Comparison of ENCODE assay signal across 8 mouse cellular contexts in genomic region chr16:20724338-20724748, GRCm38 (mm10). TPM values are rescaled to one million over a fixed set of nuclear protein-coding genes. Genes with fewer than 3 reads are reported as not detected.
DNase-seq lines count a peak whose midpoint lies in the region; ATAC-seq and TF ChIP-seq lines count a peak whose summit lies in the region.

No protein-coding gene starts in this region.

- no peak overlapping the region for H3K4me2 ChIP-seq in forebrain, postnatal 0 days (ENCODE audit: low read depth)
- H3K4me2 ChIP-seq in intestine, embryonic 15.5 days (replicated peaks), result no peak overlapping the region
- no peak overlapping the region for H3K4me2 ChIP-seq in liver, embryonic 16.5 days (ENCODE audit: low read depth, low read length)
- H3K4me2 ChIP-seq in neural tube, embryonic 12.5 days (replicated peaks), result no peak overlapping the region

- H3K9me3 ChIP-seq in forebrain, postnatal 0 days (ENCODE audit: low read length), result no peaks in the 10 kb centered on the region
- H3K9me3 ChIP-seq in intestine, embryonic 15.5 days, result no peaks in the 10 kb centered on the region
- H3K9me3 ChIP-seq in liver, embryonic 16.5 days (replicated peaks; ENCODE audit: control insufficient read depth, low read length), result no peaks in the 10 kb centered on the region
- H3K9me3 ChIP-seq in neural tube, embryonic 12.5 days, result no peaks in the 10 kb centered on the region

- peak; percentile 87 for ATAC-seq in forebrain, postnatal 0 days
- ATAC-seq in intestine, embryonic 15.5 days, result peak; percentile 80
- ATAC-seq in liver, embryonic 16.5 days (ENCODE audit: low read depth), result peak; percentile 64
- peak; percentile 56; the same call in 1 of the 2 replicates for ATAC-seq in neural tube, embryonic 12.5 days (ENCODE audit: low FRiP score, low read depth)

- no peaks in the 10 kb centered on the region for H3K27me3 ChIP-seq in forebrain, postnatal 0 days (ENCODE audit: insufficient read depth, low read length)
- H3K27me3 ChIP-seq in intestine, embryonic 15.5 days (replicated peaks), result no peaks in the 10 kb centered on the region
- no peaks in the 10 kb centered on the region; the same call in 1 of the 2 replicates for H3K27me3 ChIP-seq in liver, embryonic 16.5 days (ENCODE audit: control insufficient read depth, insufficient read depth, low read depth, low read length)
- no peaks in the 10 kb centered on the region for H3K27me3 ChIP-seq in neural tube, embryonic 12.5 days (replicated peaks)

- no peak overlapping the region for H3K4me3 ChIP-seq in layer of hippocampus, adult 2 months
- H3K4me3 ChIP-seq in forebrain, postnatal 0 days (ENCODE audit: low read depth, low read length), result no peak overlapping the region
- H3K4me3 ChIP-seq in intestine, embryonic 15.5 days (replicated peaks), result no peak overlapping the region
- no peak overlapping the region for H3K4me3 ChIP-seq in liver, embryonic 16.5 days (ENCODE audit: low read depth, low read length)
- no peak overlapping the region for H3K4me3 ChIP-seq in neural tube, embryonic 12.5 days

- H3K4me1 ChIP-seq in forebrain, postnatal 0 days (ENCODE audit: insufficient read depth), result no peaks in the 10 kb centered on the region
- no peaks in the 10 kb centered on the region for H3K4me1 ChIP-seq in intestine, embryonic 15.5 days (replicated peaks)
- peaks cover 7% of the 10 kb centered on the region for H3K4me1 ChIP-seq in liver, embryonic 16.5 days (ENCODE audit: control insufficient read depth, low read depth, low read length)
- H3K4me1 ChIP-seq in neural tube, embryonic 12.5 days, result no peaks in the 10 kb centered on the region

- no peak overlapping the region for H3K9ac ChIP-seq in forebrain, postnatal 0 days
- no peak overlapping the region for H3K9ac ChIP-seq in intestine, embryonic 15.5 days
- H3K9ac ChIP-seq in liver, embryonic 16.5 days (ENCODE audit: low read depth, low read length), result no peak overlapping the region
- no peak overlapping the region for H3K9ac ChIP-seq in neural tube, embryonic 12.5 days

- H3K27ac ChIP-seq in layer of hippocampus, adult 2 months, result no peak overlapping the region
- H3K27ac ChIP-seq in forebrain, postnatal 0 days (ENCODE audit: low read depth, low read length), result no peak overlapping the region
- H3K27ac ChIP-seq in intestine, embryonic 15.5 days, result no peak overlapping the region
- H3K27ac ChIP-seq in liver, embryonic 16.5 days (ENCODE audit: low read length), result no peak overlapping the region
- no peak overlapping the region for H3K27ac ChIP-seq in neural tube, embryonic 12.5 days

- H3K36me3 ChIP-seq in forebrain, postnatal 0 days (ENCODE audit: insufficient read depth), result peaks cover 18% of the 10 kb centered on the region
- H3K36me3 ChIP-seq in intestine, embryonic 15.5 days, result 0 out of 2 replicates have a peak, but pooled peaks cover 7% of the 10 kb centered on the region
- H3K36me3 ChIP-seq in liver, embryonic 16.5 days (ENCODE audit: control insufficient read depth, insufficient read depth), result 0 out of 2 replicates have a peak, but pooled peaks cover 3% of the 10 kb centered on the region
- peaks cover 30% of the 10 kb centered on the region for H3K36me3 ChIP-seq in neural tube, embryonic 12.5 days

- WGBS in forebrain, postnatal 0 days, result 36% methylated on average over 5 of the region's 5 CpGs
- 33% methylated on average over 5 of the region's 5 CpGs for WGBS in intestine, embryonic 15.5 days
- WGBS in liver, embryonic 16.5 days (ENCODE audit: insufficient replicate concordance), result 27% methylated on average over 5 of the region's 5 CpGs
- WGBS in neural tube, embryonic 12.5 days, result 28% methylated on average over 5 of the region's 5 CpGs

- TF ChIP-seq CTCF in layer of hippocampus, adult 2 months (conservative IDR thresholded peaks at IDR 0.05), result peak; percentile 88
- peak; percentile 78 for TF ChIP-seq CTCF in forebrain, postnatal 0 days (IDR thresholded peaks at IDR 0.05; ENCODE audit: low read depth)

- no peak for DNase-seq in layer of hippocampus, adult 2 months (ENCODE audit: low spot score in 2 of 2)
- no peak for DNase-seq in layer of hippocampus, adult 18-20 months (ENCODE audit: low spot score in 2 of 2)
- DNase-seq in adrenal gland, postnatal 14 days, result peak; percentile 88
- DNase-seq in forebrain, postnatal 0 days, result peak; percentile 60
- DNase-seq in layer of hippocampus, adult 9-10 months (ENCODE audit: low spot score), result no peak

RNA-seq across cellular contexts. Expression of gene Clcn2, which starts 6.8 kb away (rescaled TPM):
- total RNA-seq in layer of hippocampus, adult 2 months (2021), result 10 to 100 TPM; 74.2 to 79.5 TPM
- total RNA-seq in layer of hippocampus, adult 18-20 months (2021), result 10 to 100 TPM; 73.3 to 75.5 TPM
- total RNA-seq in adrenal gland, postnatal 14 days (2021), result 19.5 and 26.8 TPM in 2 replicates
- total RNA-seq in forebrain, postnatal 0 days (2014; rRNA removed), result 41.9 and 47.9 TPM in 2 replicates
- polyA plus RNA-seq in forebrain, postnatal 0 days (2015; fragmentation: Nextera tagmentation; extraction: Ambion mirVana), result 10.7 and 14.1 TPM in 2 replicates
- polyA plus RNA-seq in intestine, embryonic 15.5 days (2015; fragmentation: Nextera tagmentation; extraction: Ambion mirVana), result 14.3 and 15.7 TPM in 2 replicates
- 9.7 and 11.5 TPM in 2 replicates for polyA plus RNA-seq in liver, embryonic 16.5 days (2015; fragmentation: Nextera tagmentation; extraction: Ambion mirVana)
- polyA plus RNA-seq in neural tube, embryonic 12.5 days (2016; fragmentation: Nextera tagmentation; extraction: Ambion mirVana), result 40.8 and 43.3 TPM in 2 replicates

RNA-seq across cellular contexts. Expression of gene Polr2h, which starts 6.9 kb away (rescaled TPM):
- 10 to 100 TPM; 26.1 TPM for total RNA-seq in layer of hippocampus, adult 2 months (2021)
- total RNA-seq in layer of hippocampus, adult 18-20 months (2021), result 10 to 100 TPM; 21.5 to 26.2 TPM
- 33.1 and 34.3 TPM in 2 replicates for total RNA-seq in adrenal gland, postnatal 14 days (2021)
- total RNA-seq in forebrain, postnatal 0 days (2014; rRNA removed), result 43.7 and 55.3 TPM in 2 replicates
- 87.4 and 103 TPM in 2 replicates for polyA plus RNA-seq in forebrain, postnatal 0 days (2015; fragmentation: Nextera tagmentation; extraction: Ambion mirVana)
- polyA plus RNA-seq in intestine, embryonic 15.5 days (2015; fragmentation: Nextera tagmentation; extraction: Ambion mirVana), result 104 and 112 TPM in 2 replicates
- 27.7 and 31.6 TPM in 2 replicates for polyA plus RNA-seq in liver, embryonic 16.5 days (2015; fragmentation: Nextera tagmentation; extraction: Ambion mirVana)
- polyA plus RNA-seq in neural tube, embryonic 12.5 days (2016; fragmentation: Nextera tagmentation; extraction: Ambion mirVana), result 85.4 and 85.5 TPM in 2 replicates

RNA-seq across cellular contexts. Expression of gene Chrd, which starts 8.6 kb away (rescaled TPM):
- 10 to 100 TPM; 87.0 to 90.7 TPM for total RNA-seq in layer of hippocampus, adult 2 months (2021)
- total RNA-seq in layer of hippocampus, adult 18-20 months (2021), result 10 to 100 TPM; 87.9 to 90.5 TPM
- total RNA-seq in adrenal gland, postnatal 14 days (2021), result 5.2 and 5.9 TPM in 2 replicates
- 15.8 and 15.9 TPM in 2 replicates for total RNA-seq in forebrain, postnatal 0 days (2014; rRNA removed)
- 3.4 and 3.6 TPM in 2 replicates for polyA plus RNA-seq in forebrain, postnatal 0 days (2015; fragmentation: Nextera tagmentation; extraction: Ambion mirVana)
- 3.3 and 3.6 TPM in 2 replicates for polyA plus RNA-seq in intestine, embryonic 15.5 days (2015; fragmentation: Nextera tagmentation; extraction: Ambion mirVana)
- polyA plus RNA-seq in liver, embryonic 16.5 days (2015; fragmentation: Nextera tagmentation; extraction: Ambion mirVana), result 0.32 and 0.39 TPM in 2 replicates
- polyA plus RNA-seq in neural tube, embryonic 12.5 days (2016; fragmentation: Nextera tagmentation; extraction: Ambion mirVana), result 7.0 and 8.0 TPM in 2 replicates

RNA-seq across cellular contexts. Expression of gene Thpo, which starts 10.0 kb away (rescaled TPM):
- total RNA-seq in layer of hippocampus, adult 2 months (2021), result 10 to 100 TPM; 12.5 to 16.2 TPM
- 10 to 100 TPM; 12.6 to 13.4 TPM for total RNA-seq in layer of hippocampus, adult 18-20 months (2021)
- 0.71 and 2.8 TPM in 2 replicates for total RNA-seq in adrenal gland, postnatal 14 days (2021)
- total RNA-seq in forebrain, postnatal 0 days (2014; rRNA removed), result 0.69 and 1.0 TPM in 2 replicates
- 0.51 and 0.52 TPM in 2 replicates for polyA plus RNA-seq in forebrain, postnatal 0 days (2015; fragmentation: Nextera tagmentation; extraction: Ambion mirVana)
- polyA plus RNA-seq in intestine, embryonic 15.5 days (2015; fragmentation: Nextera tagmentation; extraction: Ambion mirVana), result 1.8 and 2.4 TPM in 2 replicates
- polyA plus RNA-seq in liver, embryonic 16.5 days (2015; fragmentation: Nextera tagmentation; extraction: Ambion mirVana), result 5.1 and 6.1 TPM in 2 replicates
- 1.2 and 1.3 TPM in 2 replicates for polyA plus RNA-seq in neural tube, embryonic 12.5 days (2016; fragmentation: Nextera tagmentation; extraction: Ambion mirVana)

RNA-seq across cellular contexts. Expression of gene Fam131a, which starts 31.3 kb away (rescaled TPM):
- total RNA-seq in layer of hippocampus, adult 2 months (2021), result 100 to 1,000 TPM; 450 to 457 TPM
- total RNA-seq in layer of hippocampus, adult 18-20 months (2021), result 100 to 1,000 TPM; 445 to 503 TPM
- 12.5 and 12.6 TPM in 2 replicates for total RNA-seq in adrenal gland, postnatal 14 days (2021)
- total RNA-seq in forebrain, postnatal 0 days (2014; rRNA removed), result 169 and 200 TPM in 2 replicates
- 81.6 and 89.9 TPM in 2 replicates for polyA plus RNA-seq in forebrain, postnatal 0 days (2015; fragmentation: Nextera tagmentation; extraction: Ambion mirVana)
- 6.3 and 6.7 TPM in 2 replicates for polyA plus RNA-seq in intestine, embryonic 15.5 days (2015; fragmentation: Nextera tagmentation; extraction: Ambion mirVana)
- polyA plus RNA-seq in liver, embryonic 16.5 days (2015; fragmentation: Nextera tagmentation; extraction: Ambion mirVana), result 1.4 and 2.3 TPM in 2 replicates
- 20.8 and 24.3 TPM in 2 replicates for polyA plus RNA-seq in neural tube, embryonic 12.5 days (2016; fragmentation: Nextera tagmentation; extraction: Ambion mirVana)

Comparison
In these comparisons a context has a peak if more than half of its experiments do, and no peak if none do; other contexts are left out.
1. DNase-seq: peak in adrenal gland, postnatal 14 days (single experiment) and forebrain, postnatal 0 days (single experiment); none in layer of hippocampus, adult 2 months (0 of 2), layer of hippocampus, adult 18-20 months (0 of 2) and layer of hippocampus, adult 9-10 months (single experiment).
2. Peak in every context shown above with its lines, with median percentiles within 50 percentile points of each other: ATAC-seq.